Mouse (Mus musculus) liver, embryonic 15.5 days (tissue): ENCODE results near the gene Grk6. TPM values are rescaled to one million over a fixed set of nuclear protein-coding genes. Genes with fewer than 3 reads are reported as not detected.

ENCODE experiments used
- ATAC-seq: fragments of 200-750 bp; cut with Nextera tagmentation; 2 replicates; pipeline ENCODE4 v1.8.0; 2017; ENCODE audit warnings: moderate number of reproducible peaks, mild to moderate bottlenecking, moderate library complexity; ENCODE audit not compliant: insufficient read depth
- H3K27ac ChIP-seq: fragments of 300-500 bp; sonication (generic); replicated peaks from 2 replicates; pipeline ENCODE4 v1.5.1; 2015; ENCODE audit warnings: mild to moderate bottlenecking, inconsistent platforms
- H3K27me3 ChIP-seq: fragments of 300-500 bp; sonication (generic); 2 replicates; pipeline ENCODE4 v1.6.1; 2015; ENCODE audit warnings: mild to moderate bottlenecking, inconsistent platforms
- H3K36me3 ChIP-seq: fragments of 300-500 bp; sonication (generic); replicated peaks from 2 replicates; pipeline ENCODE4 v1.6.1; 2015; ENCODE audit warnings: moderate library complexity, mild to moderate bottlenecking, inconsistent platforms
- H3K4me1 ChIP-seq: fragments of 300-500 bp; sonication (generic); replicated peaks from 2 replicates; pipeline ENCODE4 v1.6.1; 2015; ENCODE audit warnings: inconsistent platforms
- H3K4me2 ChIP-seq: fragments of 300-500 bp; sonication (generic); 2 replicates; pipeline ENCODE4 v1.6.1; 2015; ENCODE audit warnings: moderate library complexity, mild to moderate bottlenecking, inconsistent platforms
- H3K4me3 ChIP-seq: fragments of 300-500 bp; sonication (generic); replicated peaks from 2 replicates; pipeline ENCODE4 v1.5.1; 2015; ENCODE audit warnings: mild to moderate bottlenecking, inconsistent platforms
- H3K9ac ChIP-seq: fragments of 300-500 bp; sonication (generic); 2 replicates; pipeline ENCODE4 v1.6.1; 2015; ENCODE audit warnings: moderate library complexity, mild to moderate bottlenecking, inconsistent platforms
- H3K9me3 ChIP-seq: fragments of 300-500 bp; sonication (generic); replicated peaks from 2 replicates; pipeline ENCODE4 v1.6.1; 2016; ENCODE audit warnings: inconsistent platforms
- WGBS: fragments of 180-500 bp; shearing (Covaris S2); methylation state at CpG from one replicate; pipeline ENCODE4 v1.1.7; 2015; ENCODE audit warnings: mixed read lengths; ENCODE audit not compliant: insufficient replicate concordance; 5-methylcytosine and 5-hydroxymethylcytosine counted together
- polyA plus RNA-seq: library from polyadenylated mRNA; unstranded; fragments of >200 nt; fragmentation: Nextera tagmentation; extraction: Ambion mirVana; gene quantifications from 2 replicates; pipeline ENCODE4 v1.2.1, GENCODE M21; 2015

Grk6 gene
- polyA plus RNA-seq, 1 experiment from 2014 or later = 24.3 TPM

DNA sequence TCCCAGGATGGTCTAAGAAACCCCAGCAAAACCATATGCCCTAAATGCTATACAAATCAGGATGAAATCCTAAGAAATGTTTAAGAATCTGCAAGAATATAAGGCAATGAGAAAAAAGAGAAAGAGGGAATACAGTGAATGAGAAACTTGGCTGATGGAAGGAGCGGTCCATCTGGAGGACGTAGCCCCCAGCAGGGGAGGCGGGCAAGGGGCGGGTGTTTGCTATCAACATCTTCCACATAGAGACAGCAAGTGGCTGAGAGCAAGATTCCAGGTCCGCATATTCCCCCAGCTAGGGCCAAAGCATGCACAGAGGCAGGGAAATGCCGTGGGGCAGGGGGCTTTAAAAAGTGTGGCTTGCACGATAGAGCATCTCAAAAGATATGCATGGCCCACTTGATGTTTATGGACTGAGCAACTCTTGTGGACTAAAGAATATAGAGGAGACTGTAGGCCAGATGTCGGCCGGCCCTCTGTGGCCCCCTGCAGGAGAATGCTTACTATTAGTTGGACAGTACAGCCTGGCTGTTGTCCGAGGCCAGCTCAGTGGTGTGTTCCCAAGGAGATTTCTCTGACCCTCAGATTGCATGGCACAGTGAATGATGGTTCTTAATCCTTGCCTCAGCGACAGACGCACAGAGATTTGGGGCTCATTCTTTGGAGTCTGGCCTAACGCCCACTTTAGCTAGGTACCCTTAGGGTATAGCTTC lies 24.1 kb downstream of the Grk6 start:
- H3K36me3 ChIP-seq = no peaks in the 10 kb centered on the region
- ATAC-seq = no peak
- no peak overlapping the region for H3K4me3 ChIP-seq
- WGBS = 43% methylated on average over 13 of the region's 13 CpGs
- H3K27ac ChIP-seq = no peak overlapping the region
- H3K9ac ChIP-seq = no peak overlapping the region
- H3K4me1 ChIP-seq = peaks cover 39% of the 10 kb centered on the region
- H3K9me3 ChIP-seq = no peaks in the 10 kb centered on the region
- H3K27me3 ChIP-seq = peaks cover 100% of the 10 kb centered on the region
- H3K4me2 ChIP-seq = no peak overlapping the region

DNA sequence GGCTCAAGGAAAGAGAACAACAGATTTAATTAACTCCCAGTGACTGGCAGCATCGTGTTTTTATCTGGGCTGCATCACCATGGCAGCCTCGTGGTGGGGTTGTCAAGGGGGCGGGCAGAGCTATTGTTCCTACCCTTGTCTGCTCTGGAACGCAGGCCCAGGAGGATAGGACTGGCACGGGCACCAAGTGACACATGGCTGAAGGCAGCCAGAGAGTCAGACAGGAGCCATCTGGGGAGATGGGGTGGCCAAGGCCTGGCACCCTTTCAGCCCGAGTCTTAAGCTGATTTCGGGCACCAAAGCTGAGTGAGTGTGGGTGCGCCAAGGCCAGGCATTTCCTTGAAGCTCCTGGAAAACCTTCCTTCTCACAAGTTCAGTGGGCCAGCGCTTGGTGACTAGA lies 25.5 kb downstream of the Grk6 start:
- ATAC-seq = no peak
- WGBS = 58% methylated on average over 9 of the region's 9 CpGs
- H3K9me3 ChIP-seq = no peaks in the 10 kb centered on the region

DNA sequence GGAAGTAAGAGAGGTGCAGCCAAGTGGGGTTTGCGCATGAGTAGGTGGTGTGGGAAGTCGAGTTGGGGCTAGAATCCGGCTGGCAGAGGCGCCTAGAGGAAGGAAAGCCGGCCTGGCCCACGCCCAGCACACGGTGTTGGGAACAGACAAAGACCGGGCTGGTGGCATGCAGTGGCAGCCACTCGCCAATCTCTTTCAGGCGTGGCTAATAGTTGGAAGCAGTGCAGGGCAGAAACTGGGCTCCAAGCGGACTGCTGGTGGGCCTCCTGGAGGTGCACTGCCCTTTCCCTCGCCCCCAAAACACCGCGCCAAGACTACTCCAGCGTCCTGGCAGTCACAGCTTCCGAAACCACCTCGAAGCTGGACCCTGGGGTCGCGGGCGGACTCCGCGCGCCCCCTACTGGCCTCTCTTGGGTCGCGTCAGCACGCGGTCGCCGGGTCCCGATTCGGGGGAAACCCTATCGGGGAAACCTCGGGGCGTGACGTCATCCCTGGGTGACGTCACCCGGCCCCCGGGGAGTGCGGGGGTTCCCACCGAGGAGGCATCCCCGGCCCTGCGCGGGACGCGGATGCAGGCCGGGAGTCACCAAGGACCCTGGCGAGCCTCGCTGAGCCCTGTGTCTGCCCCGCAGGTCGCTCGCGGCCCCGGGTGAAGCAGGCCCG lies 26.4 kb downstream of the Grk6 start:
- Histone ChIP-seq H3K4me2 (peak overlapping the region; percentile 91), H3K27ac (no peak overlapping the region), H3K9ac (peak overlapping the region; percentile 46; the same call in 1 of the 2 replicates), H3K9me3 (no peaks in the 10 kb centered on the region), H3K4me1 (peaks cover 27% of the 10 kb centered on the region), H3K4me3 (peak overlapping the region; percentile 59), H3K36me3 (no peaks in the 10 kb centered on the region), H3K27me3 (peaks cover 100% of the 10 kb centered on the region)
- WGBS = under 1% methylated on average over 54 of the region's 54 CpGs
- peak; percentile 52 for ATAC-seq

More for the DNA sequence above, 25.5 kb downstream of the Grk6 start:
- no peaks in the 10 kb centered on the region for H3K36me3 ChIP-seq
- H3K27me3 ChIP-seq = peaks cover 100% of the 10 kb centered on the region
- no peak overlapping the region for H3K9ac ChIP-seq
- no peak overlapping the region for H3K4me2 ChIP-seq
- H3K4me1 ChIP-seq = peaks cover 27% of the 10 kb centered on the region
- H3K27ac ChIP-seq = no peak overlapping the region
- H3K4me3 ChIP-seq = no peak overlapping the region

- 0 out of 2 replicates have a peak, but pooled peaks have one; percentile 10 for ATAC-seq
- H3K27ac ChIP-seq = no peak overlapping the region
- H3K4me1 ChIP-seq = peaks cover 27% of the 10 kb centered on the region
- peak overlapping the region; percentile 91 for H3K4me2 ChIP-seq
- H3K36me3 ChIP-seq = no peaks in the 10 kb centered on the region
- H3K9ac ChIP-seq = peak overlapping the region; percentile 46; the same call in 1 of the 2 replicates
- under 1% methylated on average over 31 of the region's 31 CpGs for WGBS
- H3K9me3 ChIP-seq = no peaks in the 10 kb centered on the region
- H3K27me3 ChIP-seq = peaks cover 100% of the 10 kb centered on the region
- peak overlapping the region; percentile 59 for H3K4me3 ChIP-seq
Observed at GRCm38 (mm10) chr13:55471819-55472131, 26.9 kb downstream of the Grk6 start.

- Histone ChIP-seq H3K36me3 (no peaks in the 10 kb centered on the region), H3K4me1 (peaks cover 27% of the 10 kb centered on the region), H3K27ac (no peak overlapping the region), H3K4me3 (peak overlapping the region; percentile 59), H3K27me3 (peaks cover 94% of the 10 kb centered on the region), H3K9me3 (no peaks in the 10 kb centered on the region), H3K4me2 (peak overlapping the region; percentile 91), H3K9ac (peak overlapping the region; percentile 46; the same call in 1 of the 2 replicates)
- WGBS = under 1% methylated on average over 102 of the region's 103 CpGs
- 0 out of 2 replicates have a peak, but pooled peaks have one; percentile 15 for ATAC-seq
Observed at GRCm38 (mm10) chr13:55472132-55473022, 27.5 kb downstream of the Grk6 start.

DNA sequence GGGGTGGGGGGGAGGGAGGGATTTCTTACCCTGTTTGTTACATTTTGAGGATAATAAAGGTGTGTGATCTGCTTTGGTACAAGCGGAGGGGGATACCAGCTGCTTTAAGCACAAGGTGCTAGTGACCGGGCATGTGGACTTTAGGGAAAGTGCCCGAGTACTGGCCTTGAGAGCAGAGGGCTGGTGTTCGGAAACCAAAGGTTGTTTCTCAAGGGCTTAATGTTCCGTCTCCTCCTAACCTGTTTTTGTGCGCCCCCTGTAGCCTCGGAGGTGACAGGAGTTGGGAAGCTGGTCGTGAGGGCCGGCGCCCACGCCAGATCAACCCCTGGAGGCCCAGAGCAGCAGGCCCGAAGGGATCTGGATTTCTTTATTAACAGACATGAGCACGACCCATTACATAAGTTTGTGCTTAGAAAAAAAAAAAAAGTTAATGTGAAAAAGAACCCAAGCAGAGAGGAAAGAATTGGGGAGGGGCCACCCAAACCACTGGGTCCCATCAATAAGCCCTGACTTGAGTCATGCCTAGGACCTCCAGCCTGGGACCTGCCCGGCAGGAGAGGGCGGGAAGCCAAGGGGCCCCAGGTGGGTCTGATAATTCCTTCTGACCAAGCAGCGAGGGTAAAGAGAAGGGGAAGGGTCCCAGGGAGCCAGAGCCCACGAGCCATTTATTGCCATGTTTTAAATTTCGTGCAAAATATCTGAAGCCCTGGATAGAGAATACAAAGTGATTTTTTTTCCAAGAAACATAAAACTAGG lies 28.4 kb downstream of the Grk6 start:
- 17% methylated on average over 18 of the region's 18 CpGs for WGBS
- H3K4me3 ChIP-seq = peak overlapping the region; percentile 59
- peak overlapping the region; percentile 91 for H3K4me2 ChIP-seq
- ATAC-seq = no peak
- H3K36me3 ChIP-seq = no peaks in the 10 kb centered on the region
- H3K27ac ChIP-seq = no peak overlapping the region
- no peaks in the 10 kb centered on the region for H3K9me3 ChIP-seq
- peaks cover 27% of the 10 kb centered on the region for H3K4me1 ChIP-seq
- no peak overlapping the region for H3K9ac ChIP-seq
- peaks cover 86% of the 10 kb centered on the region for H3K27me3 ChIP-seq

GRCm38 (mm10) chr13:55473961-55474360 lies 29.1 kb downstream of the Grk6 start:
- Histone ChIP-seq H3K36me3 (no peaks in the 10 kb centered on the region), H3K9ac (no peak overlapping the region), H3K4me1 (peaks cover 30% of the 10 kb centered on the region), H3K27ac (no peak overlapping the region), H3K27me3 (peaks cover 78% of the 10 kb centered on the region), H3K4me3 (no peak overlapping the region), H3K9me3 (no peaks in the 10 kb centered on the region), H3K4me2 (no peak overlapping the region)
- no peak for ATAC-seq
- WGBS = 54% methylated on average over 11 of the region's 11 CpGs

GRCm38 (mm10) chr13:55474621-55475069 lies 29.8 kb downstream of the Grk6 start:
- Histone ChIP-seq H3K27me3 (peaks cover 72% of the 10 kb centered on the region), H3K4me2 (no peak overlapping the region), H3K4me3 (no peak overlapping the region), H3K9ac (no peak overlapping the region), H3K36me3 (no peaks in the 10 kb centered on the region), H3K9me3 (no peaks in the 10 kb centered on the region), H3K4me1 (peaks cover 31% of the 10 kb centered on the region), H3K27ac (no peak overlapping the region)
- no peak for ATAC-seq
- 44% methylated on average over 5 of the region's 5 CpGs for WGBS

GRCm38 (mm10) chr13:55475750-55476149 lies 30.9 kb downstream of the Grk6 start:
- 68% methylated on average over 5 of the region's 5 CpGs for WGBS
- H3K9me3 ChIP-seq = no peaks in the 10 kb centered on the region
- ATAC-seq = no peak
- H3K4me3 ChIP-seq = no peak overlapping the region
- no peak overlapping the region for H3K27ac ChIP-seq
- H3K4me1 ChIP-seq = peaks cover 31% of the 10 kb centered on the region
- no peak overlapping the region for H3K9ac ChIP-seq
- no peaks in the 10 kb centered on the region for H3K36me3 ChIP-seq
- H3K27me3 ChIP-seq = peaks cover 61% of the 10 kb centered on the region
- no peak overlapping the region for H3K4me2 ChIP-seq

GRCm38 (mm10) chr13:55476256-55476655 lies 31.4 kb downstream of the Grk6 start:
- Histone ChIP-seq H3K27me3 (peaks cover 56% of the 10 kb centered on the region), H3K4me2 (no peak overlapping the region), H3K9me3 (no peaks in the 10 kb centered on the region), H3K4me3 (no peak overlapping the region), H3K4me1 (peaks cover 26% of the 10 kb centered on the region), H3K27ac (no peak overlapping the region), H3K9ac (no peak overlapping the region), H3K36me3 (no peaks in the 10 kb centered on the region)
- 80% methylated on average over 8 of the region's 8 CpGs for WGBS
- ATAC-seq = no peak
